Mouse (Mus musculus) midbrain, embryonic 14.5 days (tissue): ENCODE results near the gene Slc44a4. TPM values are rescaled to one million over a fixed set of nuclear protein-coding genes. Genes with fewer than 3 reads are reported as not detected.
"Not testable (repeated sequence)": the region's sequence is repeated elsewhere in the genome, so short reads cannot be mapped to it uniquely, and the experiment has no call there.

Source experiments
- ATAC-seq: fragments of 200-750 bp; cut with Nextera tagmentation; 2 replicates; pipeline ENCODE4 v1.8.0; 2017; ENCODE audit warnings: moderate number of reproducible peaks, moderate library complexity; ENCODE audit not compliant: low FRiP score, low TSS enrichment
- DNase-seq: peaks from one replicate; pipeline ENCODE4 v3.0.0-alpha.2; 2015
- H3K27ac ChIP-seq: fragments of 300-500 bp; sonication (generic); replicated peaks from 2 replicates; pipeline ENCODE4 v1.5.1; 2014; ENCODE audit warnings: mild to moderate bottlenecking, low read depth, low read length, moderate library complexity
- H3K27me3 ChIP-seq: fragments of 300-500 bp; sonication (generic); 2 replicates; pipeline ENCODE4 v1.6.1; 2014; ENCODE audit warnings: low read length, control low read depth, mixed read lengths; ENCODE audit not compliant: control insufficient read depth, insufficient read depth
- H3K36me3 ChIP-seq: fragments of 300-500 bp; sonication (generic); 2 replicates; pipeline ENCODE4 v1.6.1; 2014; ENCODE audit warnings: low read length, control low read depth; ENCODE audit not compliant: control insufficient read depth, insufficient read depth
- H3K4me1 ChIP-seq: fragments of 300-500 bp; sonication (generic); 2 replicates; pipeline ENCODE4 v1.6.1; 2014; ENCODE audit warnings: mild to moderate bottlenecking, antibody characterized with exemption, low read length, control low read depth; ENCODE audit not compliant: control insufficient read depth, insufficient read depth
- H3K4me2 ChIP-seq: fragments of 300-500 bp; sonication (generic); 2 replicates; pipeline ENCODE4 v1.6.1; 2014; ENCODE audit warnings: mild to moderate bottlenecking, low read length, moderate library complexity
- H3K4me3 ChIP-seq: fragments of 300-500 bp; sonication (generic); replicated peaks from 2 replicates; pipeline ENCODE4 v1.5.1; 2014; ENCODE audit warnings: low read depth, low read length
- H3K9ac ChIP-seq: fragments of 300-500 bp; sonication (generic); replicated peaks from 2 replicates; pipeline ENCODE4 v1.6.1; 2014; ENCODE audit warnings: mild to moderate bottlenecking, low read length, moderate library complexity
- H3K9me3 ChIP-seq: fragments of 300-500 bp; sonication (generic); 2 replicates; pipeline ENCODE4 v1.6.1; 2016; ENCODE audit warnings: low read length, control low read depth, mixed read lengths; ENCODE audit not compliant: control insufficient read depth
- WGBS: fragments of 180-500 bp; shearing (Covaris S2); extraction: QIAGEN DNeasy Blood & Tissue Kit; methylation state at CpG from one replicate; pipeline ENCODE4 v1.1.7; 2014; 5-methylcytosine and 5-hydroxymethylcytosine counted together
- polyA plus RNA-seq: library from polyadenylated mRNA; unstranded; fragments of >200 nt; fragmentation: Nextera tagmentation; extraction: Ambion mirVana; gene quantifications from 2 replicates; pipeline ENCODE4 v1.2.1, GENCODE M21; 2014

Slc44a4 gene
- polyA plus RNA-seq, 1 experiment from 2014 or later = not detected

- 84% methylated on average over 17 of the region's 17 CpGs for WGBS
- H3K4me2 ChIP-seq = peak overlapping the region; percentile 97
- DNase-seq = no peak
- H3K27me3 ChIP-seq = no peaks in the 10 kb centered on the region
- H3K9ac ChIP-seq = no peak overlapping the region
- H3K27ac ChIP-seq = no peak overlapping the region
- peak overlapping the region; percentile 68 for H3K4me3 ChIP-seq
- no peak for ATAC-seq
- peaks cover 39% of the 10 kb centered on the region for H3K4me1 ChIP-seq
- H3K9me3 ChIP-seq = no peaks in the 10 kb centered on the region
- H3K36me3 ChIP-seq = peaks cover 11% of the 10 kb centered on the region
Measured at GRCm38 (mm10) chr17:34896366-34896765, 17.9 kb upstream of the Slc44a4 start.

GRCm38 (mm10) chr17:34897373-34898159 is 16.7 kb upstream of the Slc44a4 start:
- Histone ChIP-seq H3K9ac (peak overlapping the region; percentile 96), H3K27ac (peak overlapping the region; percentile 98), H3K4me3 (peak overlapping the region; percentile 90), H3K4me2 (peak overlapping the region; percentile 97), H3K36me3 (peaks cover 19% of the 10 kb centered on the region), H3K9me3 (no peaks in the 10 kb centered on the region), H3K4me1 (peaks cover 39% of the 10 kb centered on the region), H3K27me3 (no peaks in the 10 kb centered on the region)
- no peak for ATAC-seq
- WGBS = 16% methylated on average over 10 of the region's 10 CpGs
- DNase-seq = peak; percentile 47

- Histone ChIP-seq H3K9me3 (no peaks in the 10 kb centered on the region), H3K4me2 (peak within 1 kb of the TSS; percentile 97), H3K9ac (peak within 1 kb of the TSS; percentile 96), H3K4me3 (peak within 1 kb of the TSS; percentile 90), H3K27me3 (no peaks in the 10 kb centered on the region), H3K27ac (peak within 1 kb of the TSS; percentile 98), H3K4me1 (peaks cover 39% of the 10 kb centered on the region), H3K36me3 (peaks cover 26% of the 10 kb centered on the region)
- ATAC-seq (peak; percentile 22; the same call in 1 of the 2 replicates), DNase-seq (peak; percentile 92)
- under 1% methylated on average over 29 of the region's 44 CpGs for WGBS
Measured at GRCm38 (mm10) chr17:34898160-34898586, 16.1 kb upstream of the Slc44a4 start, which contains the start of the genes C2 and Ehmt2. Gene C2, minus strand, starts transcription at chr17:34898265. Gene Ehmt2, plus strand, starts transcription at chr17:34898469.

- H3K9ac ChIP-seq = peak overlapping the region; percentile 96
- peaks cover 34% of the 10 kb centered on the region for H3K4me1 ChIP-seq
- peak overlapping the region; percentile 98 for H3K27ac ChIP-seq
- no peaks in the 10 kb centered on the region for H3K9me3 ChIP-seq
- 0% methylated on average over 14 of the region's 47 CpGs for WGBS
- peak; percentile 81 for DNase-seq
- peak overlapping the region; percentile 90 for H3K4me3 ChIP-seq
- ATAC-seq = peak; percentile 35
- peak overlapping the region; percentile 97 for H3K4me2 ChIP-seq
- peaks cover 31% of the 10 kb centered on the region for H3K36me3 ChIP-seq
- H3K27me3 ChIP-seq = no peaks in the 10 kb centered on the region
Measured at GRCm38 (mm10) chr17:34898706-34899052, 15.6 kb upstream of the Slc44a4 start.

- DNase-seq (peak; percentile 22), ATAC-seq (no peak)
- Histone ChIP-seq H3K4me1 (peaks cover 32% of the 10 kb centered on the region), H3K9ac (peak overlapping the region; percentile 96), H3K4me3 (peak overlapping the region; percentile 90), H3K9me3 (no peaks in the 10 kb centered on the region), H3K4me2 (peak overlapping the region; percentile 97), H3K27ac (peak overlapping the region; percentile 98), H3K36me3 (peaks cover 36% of the 10 kb centered on the region), H3K27me3 (no peaks in the 10 kb centered on the region)
- WGBS = under 1% methylated on average over 44 of the region's 45 CpGs
Measured at GRCm38 (mm10) chr17:34899053-34899889, 15.0 kb upstream of the Slc44a4 start.

GRCm38 (mm10) chr17:34899890-34900243 is 14.4 kb upstream of the Slc44a4 start:
- Histone ChIP-seq H3K27me3 (no peaks in the 10 kb centered on the region), H3K27ac (peak overlapping the region; percentile 98; the same call in 1 of the 2 replicates), H3K4me2 (peak overlapping the region; percentile 97), H3K4me1 (peaks cover 32% of the 10 kb centered on the region), H3K36me3 (peaks cover 42% of the 10 kb centered on the region), H3K4me3 (peak overlapping the region; percentile 90), H3K9me3 (no peaks in the 10 kb centered on the region), H3K9ac (peak overlapping the region; percentile 96)
- WGBS = 3% methylated on average over 5 of the region's 5 CpGs
- ATAC-seq (no peak), DNase-seq (no peak)

GRCm38 (mm10) chr17:34900826-34901225 is 13.4 kb upstream of the Slc44a4 start:
- not testable (repeated sequence) for H3K27ac ChIP-seq, H3K9me3 ChIP-seq, H3K9ac ChIP-seq, H3K27me3 ChIP-seq, ATAC-seq, H3K4me3 ChIP-seq, DNase-seq, H3K4me2 ChIP-seq
- H3K4me1 ChIP-seq = peaks cover 25% of the 10 kb centered on the region
- H3K36me3 ChIP-seq = peaks cover 50% of the 10 kb centered on the region

GRCm38 (mm10) chr17:34901948-34902347 is 12.3 kb upstream of the Slc44a4 start:
- 96% methylated on average over 9 of the region's 10 CpGs for WGBS
- Histone ChIP-seq H3K36me3 (peaks cover 53% of the 10 kb centered on the region), H3K4me1 (peaks cover 13% of the 10 kb centered on the region)
- not testable (repeated sequence) for H3K9me3 ChIP-seq, H3K4me2 ChIP-seq, ATAC-seq, H3K27me3 ChIP-seq, H3K9ac ChIP-seq, H3K4me3 ChIP-seq, DNase-seq, H3K27ac ChIP-seq
